Mouse (Mus musculus) kidney, embryonic 15.5 days (tissue): ENCODE measurements around the gene Rab4a. TPM values are rescaled to one million over a fixed set of nuclear protein-coding genes. Genes with fewer than 3 reads are reported as not detected.
"Not testable (repeated sequence)": the region's sequence is repeated elsewhere in the genome, so short reads cannot be mapped to it uniquely, and the experiment has no call there.

Source experiments
- ATAC-seq: fragments of 200-750 bp; cut with Nextera tagmentation; replicated peaks from 2 replicates; pipeline ENCODE4 v1.8.0; 2017; ENCODE audit warnings: moderate TSS enrichment; ENCODE audit not compliant: low FRiP score
- H3K27ac ChIP-seq: fragments of 300-500 bp; sonication (generic); 2 replicates; pipeline ENCODE4 v1.5.1; 2015; ENCODE audit warnings: mild to moderate bottlenecking, inconsistent platforms
- H3K27me3 ChIP-seq: fragments of 300-500 bp; sonication (generic); 2 replicates; pipeline ENCODE4 v1.6.1; 2015; ENCODE audit warnings: inconsistent platforms
- H3K36me3 ChIP-seq: fragments of 300-500 bp; sonication (generic); 2 replicates; pipeline ENCODE4 v1.6.1; 2015; ENCODE audit warnings: inconsistent platforms
- H3K4me1 ChIP-seq: fragments of 300-500 bp; sonication (generic); 2 replicates; pipeline ENCODE4 v1.6.1; 2015; ENCODE audit warnings: inconsistent platforms
- H3K4me2 ChIP-seq: fragments of 300-500 bp; sonication (generic); 2 replicates; pipeline ENCODE4 v1.6.1; 2015; ENCODE audit warnings: moderate library complexity, mild to moderate bottlenecking, inconsistent platforms
- H3K4me3 ChIP-seq: fragments of 300-500 bp; sonication (generic); replicated peaks from 2 replicates; pipeline ENCODE4 v1.5.1; 2015; ENCODE audit warnings: mild to moderate bottlenecking, inconsistent platforms
- H3K9ac ChIP-seq: fragments of 300-500 bp; sonication (generic); 2 replicates; pipeline ENCODE4 v1.6.1; 2015; ENCODE audit warnings: mild to moderate bottlenecking, inconsistent platforms
- H3K9me3 ChIP-seq: fragments of 300-500 bp; sonication (generic); replicated peaks from 2 replicates; pipeline ENCODE4 v1.6.1; 2016; ENCODE audit warnings: inconsistent platforms
- WGBS: fragments of 180-500 bp; shearing (Covaris S2); methylation state at CpG from one replicate; pipeline ENCODE4 v1.1.7; 2015; ENCODE audit warnings: mixed read lengths; 5-methylcytosine and 5-hydroxymethylcytosine counted together
- polyA plus RNA-seq: library from polyadenylated mRNA; unstranded; fragments of >200 nt; fragmentation: Nextera tagmentation; extraction: Ambion mirVana; gene quantifications from 2 replicates; pipeline ENCODE4 v1.2.1, GENCODE M21; 2015

The Rab4a gene
- polyA plus RNA-seq, 1 experiment from 2014 or later = 44.9 TPM

DNA sequence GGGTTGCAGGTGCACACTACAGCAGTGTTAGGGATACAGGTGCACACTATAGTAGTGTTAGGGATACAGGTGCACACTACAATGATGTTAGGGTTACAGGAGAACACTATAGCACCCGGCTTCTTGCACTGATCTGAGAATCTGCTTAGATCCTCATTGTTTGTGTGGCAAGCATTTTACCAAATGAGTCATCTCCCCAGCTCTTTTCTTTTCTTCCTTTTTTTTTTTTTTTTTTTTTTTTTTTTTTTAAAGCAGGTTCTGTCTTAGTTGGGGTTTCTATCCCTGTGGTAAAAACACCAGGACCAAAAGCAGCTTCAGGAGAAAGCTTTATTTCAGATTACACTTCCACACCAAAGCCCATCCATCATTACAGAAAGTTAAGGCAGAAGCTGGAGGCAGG is 2.1 kb upstream of the Rab4a start:
- WGBS = 71% methylated on average over 1 of the region's 1 CpGs
- ATAC-seq = no peak
- H3K36me3 ChIP-seq = no peaks in the 10 kb centered on the region
- H3K9ac ChIP-seq = no peak overlapping the region
- no peaks in the 10 kb centered on the region for H3K27me3 ChIP-seq
- peaks cover 27% of the 10 kb centered on the region for H3K4me1 ChIP-seq
- H3K4me2 ChIP-seq = no peak overlapping the region
- no peak overlapping the region for H3K4me3 ChIP-seq
- H3K27ac ChIP-seq = no peak overlapping the region
- no peaks in the 10 kb centered on the region for H3K9me3 ChIP-seq

- H3K36me3 ChIP-seq = no peaks in the 10 kb centered on the region
- H3K9me3 ChIP-seq = no peaks in the 10 kb centered on the region
- H3K27me3 ChIP-seq = no peaks in the 10 kb centered on the region
- H3K4me3 ChIP-seq = no peak overlapping the region
- no peak overlapping the region for H3K9ac ChIP-seq
- H3K4me2 ChIP-seq = no peak overlapping the region
- no peak overlapping the region for H3K27ac ChIP-seq
- H3K4me1 ChIP-seq = peaks cover 30% of the 10 kb centered on the region
- WGBS = 84% methylated on average over 7 of the region's 7 CpGs
- ATAC-seq = no peak
These were observed 1.2 kb upstream of the Rab4a start for GRCm38 (mm10) chr8:123804586-123804985.

GRCm38 (mm10) chr8:123805209-123805717 is 522 bp upstream of the Rab4a start:
- Histone ChIP-seq H3K4me3 (peak overlapping the region; percentile 91), H3K27ac (peak overlapping the region; percentile 72), H3K4me1 (peaks cover 30% of the 10 kb centered on the region), H3K9me3 (no peaks in the 10 kb centered on the region), H3K9ac (peak overlapping the region; percentile 90), H3K36me3 (no peaks in the 10 kb centered on the region), H3K27me3 (no peaks in the 10 kb centered on the region), H3K4me2 (peak overlapping the region; percentile 82)
- ATAC-seq = peak; percentile 40; the same call in 1 of the 2 replicates
- 17% methylated on average over 15 of the region's 15 CpGs for WGBS

- H3K9me3 ChIP-seq = no peaks in the 10 kb centered on the region
- WGBS = 7% methylated on average over 12 of the region's 12 CpGs
- ATAC-seq = peak; percentile 16; the same call in 1 of the 2 replicates
- no peaks in the 10 kb centered on the region for H3K27me3 ChIP-seq
- peaks cover 30% of the 10 kb centered on the region for H3K4me1 ChIP-seq
- H3K4me3 ChIP-seq = peak overlapping the region; percentile 91
- H3K27ac ChIP-seq = peak overlapping the region; percentile 87
- H3K9ac ChIP-seq = peak overlapping the region; percentile 90
- no peaks in the 10 kb centered on the region for H3K36me3 ChIP-seq
- H3K4me2 ChIP-seq = peak overlapping the region; percentile 82
These were observed 670 bp downstream of the Rab4a start for GRCm38 (mm10) chr8:123806374-123806935.

DNA sequence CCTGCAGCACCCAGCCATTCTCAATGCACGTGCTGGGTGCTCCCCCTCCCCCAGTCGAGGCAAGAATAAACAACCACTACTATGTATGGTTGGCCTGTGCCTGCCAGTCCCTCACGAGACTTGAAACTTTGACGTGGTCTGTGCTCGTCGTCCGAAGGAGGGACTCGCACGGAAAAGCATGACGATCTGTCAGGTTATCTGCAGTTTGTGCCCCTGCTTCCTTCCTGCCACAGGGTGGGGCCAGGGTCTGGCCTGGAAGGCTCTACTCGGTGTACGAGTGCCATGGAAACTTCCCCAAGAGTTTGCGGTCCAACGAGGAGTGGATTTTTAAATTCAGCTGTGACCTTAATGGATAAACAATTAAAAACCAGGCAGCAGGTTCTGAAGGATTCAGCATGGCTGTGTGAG is 1.2 kb downstream of the Rab4a start:
- Histone ChIP-seq H3K36me3 (no peaks in the 10 kb centered on the region), H3K27me3 (no peaks in the 10 kb centered on the region), H3K27ac (peak overlapping the region; percentile 87), H3K4me3 (peak overlapping the region; percentile 91), H3K4me2 (peak overlapping the region; percentile 82), H3K9ac (peak overlapping the region; percentile 90; the same call in 1 of the 2 replicates), H3K4me1 (peaks cover 30% of the 10 kb centered on the region), H3K9me3 (no peaks in the 10 kb centered on the region)
- peak; percentile 53; the same call in 1 of the 2 replicates for ATAC-seq
- WGBS = 8% methylated on average over 14 of the region's 14 CpGs

GRCm38 (mm10) chr8:123807852-123808573 is 2.2 kb downstream of the Rab4a start:
- H3K4me1 ChIP-seq = peaks cover 34% of the 10 kb centered on the region
- H3K9ac ChIP-seq = no peak overlapping the region
- no peaks in the 10 kb centered on the region for H3K9me3 ChIP-seq
- H3K36me3 ChIP-seq = no peaks in the 10 kb centered on the region
- H3K27ac ChIP-seq = no peak overlapping the region
- peak overlapping the region; percentile 82; the same call in 1 of the 2 replicates for H3K4me2 ChIP-seq
- WGBS = 67% methylated on average over 6 of the region's 6 CpGs
- H3K4me3 ChIP-seq = peak overlapping the region; percentile 91; the same call in 1 of the 2 replicates
- no peaks in the 10 kb centered on the region for H3K27me3 ChIP-seq
- ATAC-seq = no peak

GRCm38 (mm10) chr8:123808671-123809070 is 2.9 kb downstream of the Rab4a start:
- no peaks in the 10 kb centered on the region for H3K36me3 ChIP-seq
- no peak for ATAC-seq
- no peak overlapping the region for H3K4me3 ChIP-seq
- no peak overlapping the region for H3K9ac ChIP-seq
- 82% methylated on average over 7 of the region's 7 CpGs for WGBS
- H3K4me2 ChIP-seq = no peak overlapping the region
- H3K4me1 ChIP-seq = peaks cover 36% of the 10 kb centered on the region
- no peaks in the 10 kb centered on the region for H3K9me3 ChIP-seq
- no peak overlapping the region for H3K27ac ChIP-seq
- H3K27me3 ChIP-seq = no peaks in the 10 kb centered on the region

DNA sequence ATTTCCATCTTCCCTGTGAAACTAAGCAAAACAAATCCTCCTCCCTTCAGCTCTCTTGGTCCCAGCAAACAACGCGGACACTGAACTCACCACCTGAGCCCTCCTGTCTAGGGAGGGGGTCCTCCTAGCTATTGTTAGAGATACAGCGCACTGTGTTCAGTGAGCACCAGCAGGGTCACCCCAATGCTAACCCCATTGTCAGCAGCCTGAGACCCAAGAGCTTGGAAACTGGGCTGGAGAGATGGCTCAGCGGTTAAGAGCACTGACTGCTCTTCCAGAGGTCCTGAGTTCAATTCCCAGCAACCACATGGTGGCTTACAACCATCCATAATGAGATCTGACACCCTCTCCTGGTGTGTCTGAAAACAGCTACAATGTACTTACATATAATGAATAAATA is 3.6 kb downstream of the Rab4a start:
- not testable (repeated sequence) for ATAC-seq, H3K27me3 ChIP-seq, H3K9ac ChIP-seq, H3K9me3 ChIP-seq, H3K27ac ChIP-seq, H3K4me3 ChIP-seq, H3K4me2 ChIP-seq, H3K36me3 ChIP-seq
- WGBS = 86% methylated on average over 4 of the region's 4 CpGs
- H3K4me1 ChIP-seq = peaks cover 39% of the 10 kb centered on the region

DNA sequence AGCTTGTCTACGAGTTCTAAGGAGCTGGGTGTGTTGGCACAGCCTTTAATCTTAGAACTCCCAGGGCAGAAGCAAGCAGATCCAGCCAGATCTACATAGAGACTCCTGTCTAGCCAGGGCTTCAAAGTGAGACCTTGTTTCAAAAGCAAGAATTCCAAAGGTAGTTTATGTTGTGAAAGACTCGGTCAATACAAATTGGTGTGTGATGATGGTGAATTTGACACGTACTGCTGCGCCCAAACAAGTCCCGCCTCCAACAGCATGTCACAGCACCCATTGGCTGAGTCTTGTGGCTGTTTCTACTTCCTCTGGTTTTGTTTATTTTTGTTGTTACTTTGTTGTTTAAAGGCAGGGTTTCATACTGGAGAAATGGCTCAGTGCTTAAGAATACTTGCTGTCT is 6.4 kb downstream of the Rab4a start:
- Histone ChIP-seq H3K27me3 (no peaks in the 10 kb centered on the region), H3K9me3 (no peaks in the 10 kb centered on the region), H3K36me3 (peaks cover 10% of the 10 kb centered on the region; the same call in 1 of the 2 replicates), H3K27ac (no peak overlapping the region), H3K4me2 (no peak overlapping the region), H3K4me3 (no peak overlapping the region), H3K4me1 (peaks cover 25% of the 10 kb centered on the region), H3K9ac (no peak overlapping the region)
- WGBS = 80% methylated on average over 5 of the region's 5 CpGs
- no peak for ATAC-seq

GRCm38 (mm10) chr8:123813173-123813891 is 7.5 kb downstream of the Rab4a start:
- Histone ChIP-seq H3K27me3 (no peaks in the 10 kb centered on the region), H3K4me1 (peaks cover 16% of the 10 kb centered on the region), H3K36me3 (peaks cover 10% of the 10 kb centered on the region; the same call in 1 of the 2 replicates), H3K9ac (no peak overlapping the region), H3K9me3 (no peaks in the 10 kb centered on the region), H3K4me3 (no peak overlapping the region), H3K4me2 (no peak overlapping the region), H3K27ac (0 out of 2 replicates have a peak overlapping the region, but pooled peaks have one; percentile 18)
- no peak for ATAC-seq
- 64% methylated on average over 16 of the region's 16 CpGs for WGBS

- no peak overlapping the region for H3K4me2 ChIP-seq
- peaks cover 12% of the 10 kb centered on the region for H3K4me1 ChIP-seq
- 84% methylated on average over 4 of the region's 4 CpGs for WGBS
- H3K9ac ChIP-seq = no peak overlapping the region
- peaks cover 10% of the 10 kb centered on the region; the same call in 1 of the 2 replicates for H3K36me3 ChIP-seq
- 0 out of 2 replicates have a peak overlapping the region, but pooled peaks have one; percentile 18 for H3K27ac ChIP-seq
- H3K9me3 ChIP-seq = no peaks in the 10 kb centered on the region
- no peaks in the 10 kb centered on the region for H3K27me3 ChIP-seq
- no peak overlapping the region for H3K4me3 ChIP-seq
- ATAC-seq = no peak
These were observed 8.1 kb downstream of the Rab4a start for GRCm38 (mm10) chr8:123813892-123814266.

GRCm38 (mm10) chr8:123815325-123815724 is 9.5 kb downstream of the Rab4a start:
- Histone ChIP-seq H3K9me3 (no peaks in the 10 kb centered on the region), H3K4me1 (peaks cover 11% of the 10 kb centered on the region), H3K4me3 (no peak overlapping the region), H3K27ac (no peak overlapping the region), H3K36me3 (peaks cover 10% of the 10 kb centered on the region; the same call in 1 of the 2 replicates), H3K9ac (no peak overlapping the region), H3K27me3 (no peaks in the 10 kb centered on the region), H3K4me2 (no peak overlapping the region)
- no peak for ATAC-seq
- 87% methylated on average over 11 of the region's 11 CpGs for WGBS
